Mouse (Mus musculus): ENCODE data around the gene Cox17. TPM values are rescaled to one million over a fixed set of nuclear protein-coding genes. Genes with fewer than 3 reads are reported as not detected.

Cox17 gene
- polyA plus RNA-seq, 1 experiment from 2014 or later = 148 TPM

- H3K4me2 ChIP-seq (replicated peaks; ENCODE audit: low read depth, low read length) = no peak overlapping the region
- no peak for ATAC-seq (ENCODE audit: low FRiP score, low TSS enrichment)
- H3K27ac ChIP-seq (ENCODE audit: low read depth, low read length) = no peak overlapping the region
- H3K4me3 ChIP-seq (ENCODE audit: low read length) = no peak overlapping the region
- 86% methylated on average over 5 of the region's 5 CpGs for WGBS
- no peak overlapping the region for H3K9ac ChIP-seq (ENCODE audit: low read depth, low read length)
- no peaks in the 10 kb centered on the region for H3K4me1 ChIP-seq (ENCODE audit: control insufficient read depth, insufficient read depth, low read length)
- no peaks in the 10 kb centered on the region for H3K9me3 ChIP-seq (ENCODE audit: control insufficient read depth, low read length)
- no peaks in the 10 kb centered on the region for H3K27me3 ChIP-seq (ENCODE audit: control insufficient read depth, insufficient read depth, low read length)
- peaks cover 28% of the 10 kb centered on the region for H3K36me3 ChIP-seq (ENCODE audit: control insufficient read depth, insufficient read depth, low read length)
These were observed 7.6 kb downstream of the Cox17 start for GRCm38 (mm10) chr16:38354185-38354913.

GRCm38 (mm10) chr16:38358256-38358812 lies 11.5 kb downstream of the Cox17 start:
- Histone ChIP-seq H3K4me2 (replicated peaks; ENCODE audit: low read depth, low read length) (no peak overlapping the region), H3K9me3 (ENCODE audit: control insufficient read depth, low read length) (no peaks in the 10 kb centered on the region), H3K27me3 (ENCODE audit: control insufficient read depth, insufficient read depth, low read length) (no peaks in the 10 kb centered on the region), H3K9ac (ENCODE audit: low read depth, low read length) (no peak overlapping the region), H3K27ac (ENCODE audit: low read depth, low read length) (no peak overlapping the region), H3K36me3 (ENCODE audit: control insufficient read depth, insufficient read depth, low read length) (no peaks in the 10 kb centered on the region; the same call in 1 of the 2 replicates), H3K4me3 (ENCODE audit: low read length) (no peak overlapping the region), H3K4me1 (ENCODE audit: control insufficient read depth, insufficient read depth, low read length) (no peaks in the 10 kb centered on the region)
- no peak for ATAC-seq (ENCODE audit: low FRiP score, low TSS enrichment)
- 91% methylated on average over 6 of the region's 6 CpGs for WGBS

GRCm38 (mm10) chr16:38359241-38359640 lies 12.4 kb downstream of the Cox17 start:
- WGBS = 91% methylated on average over 2 of the region's 2 CpGs
- Histone ChIP-seq H3K27ac (ENCODE audit: low read depth, low read length) (no peak overlapping the region), H3K4me1 (ENCODE audit: control insufficient read depth, insufficient read depth, low read length) (no peaks in the 10 kb centered on the region), H3K4me2 (replicated peaks; ENCODE audit: low read depth, low read length) (no peak overlapping the region), H3K4me3 (ENCODE audit: low read length) (no peak overlapping the region), H3K9me3 (ENCODE audit: control insufficient read depth, low read length) (no peaks in the 10 kb centered on the region), H3K36me3 (ENCODE audit: control insufficient read depth, insufficient read depth, low read length) (no peaks in the 10 kb centered on the region; the same call in 1 of the 2 replicates), H3K9ac (ENCODE audit: low read depth, low read length) (no peak overlapping the region), H3K27me3 (ENCODE audit: control insufficient read depth, insufficient read depth, low read length) (no peaks in the 10 kb centered on the region)
- ATAC-seq (ENCODE audit: low FRiP score, low TSS enrichment) = no peak

GRCm38 (mm10) chr16:38359857-38360256 lies 13.1 kb downstream of the Cox17 start:
- no peak overlapping the region for H3K4me3 ChIP-seq (ENCODE audit: low read length)
- no peak overlapping the region for H3K27ac ChIP-seq (ENCODE audit: low read depth, low read length)
- no peak overlapping the region for H3K4me2 ChIP-seq (replicated peaks; ENCODE audit: low read depth, low read length)
- no peak for ATAC-seq (ENCODE audit: low FRiP score, low TSS enrichment)
- no peaks in the 10 kb centered on the region; the same call in 1 of the 2 replicates for H3K36me3 ChIP-seq (ENCODE audit: control insufficient read depth, insufficient read depth, low read length)
- H3K9me3 ChIP-seq (ENCODE audit: control insufficient read depth, low read length) = no peaks in the 10 kb centered on the region
- no peaks in the 10 kb centered on the region for H3K27me3 ChIP-seq (ENCODE audit: control insufficient read depth, insufficient read depth, low read length)
- 80% methylated on average over 3 of the region's 3 CpGs for WGBS
- H3K4me1 ChIP-seq (ENCODE audit: control insufficient read depth, insufficient read depth, low read length) = no peaks in the 10 kb centered on the region
- no peak overlapping the region for H3K9ac ChIP-seq (ENCODE audit: low read depth, low read length)

- Histone ChIP-seq H3K4me1 (ENCODE audit: control insufficient read depth, insufficient read depth, low read length) (no peaks in the 10 kb centered on the region), H3K36me3 (ENCODE audit: control insufficient read depth, insufficient read depth, low read length) (no peaks in the 10 kb centered on the region; the same call in 1 of the 2 replicates), H3K27me3 (ENCODE audit: control insufficient read depth, insufficient read depth, low read length) (no peaks in the 10 kb centered on the region), H3K9ac (ENCODE audit: low read depth, low read length) (no peak overlapping the region), H3K9me3 (ENCODE audit: control insufficient read depth, low read length) (no peaks in the 10 kb centered on the region), H3K4me3 (ENCODE audit: low read length) (no peak overlapping the region), H3K4me2 (replicated peaks; ENCODE audit: low read depth, low read length) (no peak overlapping the region), H3K27ac (ENCODE audit: low read depth, low read length) (no peak overlapping the region)
- 44% methylated on average over 2 of the region's 2 CpGs for WGBS
- no peak for ATAC-seq (ENCODE audit: low FRiP score, low TSS enrichment)
These were observed 13.5 kb downstream of the Cox17 start for GRCm38 (mm10) chr16:38360317-38360716.

- H3K9ac ChIP-seq (ENCODE audit: low read depth, low read length) = no peak within 1 kb of the TSS
- ATAC-seq (ENCODE audit: low FRiP score, low TSS enrichment) = no peak
- H3K36me3 ChIP-seq (ENCODE audit: control insufficient read depth, insufficient read depth, low read length) = no peaks in the 10 kb centered on the region
- H3K4me1 ChIP-seq (ENCODE audit: control insufficient read depth, insufficient read depth, low read length) = no peaks in the 10 kb centered on the region
- H3K27ac ChIP-seq (ENCODE audit: low read depth, low read length) = no peak within 1 kb of the TSS
- no peak within 1 kb of the TSS for H3K4me2 ChIP-seq (replicated peaks; ENCODE audit: low read depth, low read length)
- no peaks in the 10 kb centered on the region for H3K9me3 ChIP-seq (ENCODE audit: control insufficient read depth, low read length)
- no peak within 1 kb of the TSS; the same call in 1 of the 2 replicates for H3K4me3 ChIP-seq (ENCODE audit: low read length)
- H3K27me3 ChIP-seq (ENCODE audit: control insufficient read depth, insufficient read depth, low read length) = no peaks in the 10 kb centered on the region
- WGBS = 47% methylated on average over 10 of the region's 10 CpGs
These were observed 15.1 kb downstream of the Cox17 start, which contains the start of gene Popdc2 for GRCm38 (mm10) chr16:38361933-38362332. Gene Popdc2 (plus strand): TSS chr16:38362209.

- H3K9ac ChIP-seq (ENCODE audit: low read depth, low read length) = no peak overlapping the region
- no peaks in the 10 kb centered on the region for H3K36me3 ChIP-seq (ENCODE audit: control insufficient read depth, insufficient read depth, low read length)
- ATAC-seq (ENCODE audit: low FRiP score, low TSS enrichment) = no peak
- H3K4me1 ChIP-seq (ENCODE audit: control insufficient read depth, insufficient read depth, low read length) = no peaks in the 10 kb centered on the region
- no peak overlapping the region; the same call in 1 of the 2 replicates for H3K4me3 ChIP-seq (ENCODE audit: low read length)
- H3K27me3 ChIP-seq (ENCODE audit: control insufficient read depth, insufficient read depth, low read length) = no peaks in the 10 kb centered on the region
- H3K9me3 ChIP-seq (ENCODE audit: control insufficient read depth, low read length) = no peaks in the 10 kb centered on the region
- no peak overlapping the region for H3K4me2 ChIP-seq (replicated peaks; ENCODE audit: low read depth, low read length)
- H3K27ac ChIP-seq (ENCODE audit: low read depth, low read length) = no peak overlapping the region
- WGBS = 75% methylated on average over 20 of the region's 20 CpGs
These were observed 15.9 kb downstream of the Cox17 start for GRCm38 (mm10) chr16:38362493-38363255.

- 68% methylated on average over 3 of the region's 3 CpGs for WGBS
- Histone ChIP-seq H3K9ac (ENCODE audit: low read depth, low read length) (no peak overlapping the region), H3K4me3 (ENCODE audit: low read length) (no peak overlapping the region)
These were observed 16.4 kb downstream of the Cox17 start for GRCm38 (mm10) chr16:38363256-38363595.

GRCm38 (mm10) chr16:38363657-38364056 lies 16.9 kb downstream of the Cox17 start:
- Histone ChIP-seq H3K4me1 (ENCODE audit: control insufficient read depth, insufficient read depth, low read length) (no peaks in the 10 kb centered on the region), H3K4me2 (replicated peaks; ENCODE audit: low read depth, low read length) (no peak overlapping the region), H3K9me3 (ENCODE audit: control insufficient read depth, low read length) (no peaks in the 10 kb centered on the region), H3K4me3 (ENCODE audit: low read length) (no peak overlapping the region), H3K27ac (ENCODE audit: low read depth, low read length) (no peak overlapping the region), H3K27me3 (ENCODE audit: control insufficient read depth, insufficient read depth, low read length) (no peaks in the 10 kb centered on the region), H3K36me3 (ENCODE audit: control insufficient read depth, insufficient read depth, low read length) (no peaks in the 10 kb centered on the region), H3K9ac (ENCODE audit: low read depth, low read length) (no peak overlapping the region)
- 90% methylated on average over 7 of the region's 7 CpGs for WGBS
- ATAC-seq (ENCODE audit: low FRiP score, low TSS enrichment) = no peak

More at GRCm38 (mm10) chr16:38363256-38363595, 16.4 kb downstream of the Cox17 start:
- Histone ChIP-seq H3K4me2 (replicated peaks; ENCODE audit: low read depth, low read length) (no peak overlapping the region), H3K36me3 (ENCODE audit: control insufficient read depth, insufficient read depth, low read length) (no peaks in the 10 kb centered on the region), H3K9me3 (ENCODE audit: control insufficient read depth, low read length) (no peaks in the 10 kb centered on the region), H3K27me3 (ENCODE audit: control insufficient read depth, insufficient read depth, low read length) (no peaks in the 10 kb centered on the region), H3K4me1 (ENCODE audit: control insufficient read depth, insufficient read depth, low read length) (no peaks in the 10 kb centered on the region), H3K27ac (ENCODE audit: low read depth, low read length) (no peak overlapping the region)
- no peak for ATAC-seq (ENCODE audit: low FRiP score, low TSS enrichment)
